Mouse (Mus musculus) splenic B cell, adult 2 months (primary cell): ENCODE data around the gene Rasa3.

Source experiments
- DNase-seq: peaks from one replicate; pipeline ENCODE4 v3.0.0-alpha.2; 2011; ENCODE audit warnings: low read depth, low spot score
- H3K27me3 ChIP-seq: 2 replicates; pipeline ENCODE4 v1.6.1; 2012; ENCODE audit warnings: mild to moderate bottlenecking, low read length, moderate library complexity, mixed read lengths; ENCODE audit not compliant: control insufficient read depth, poor library complexity, insufficient read depth, severe bottlenecking
- H3K36me3 ChIP-seq: 2 replicates; pipeline ENCODE4 v1.6.1; 2012; ENCODE audit warnings: mild to moderate bottlenecking, low read length, moderate library complexity, mixed read lengths; ENCODE audit not compliant: control insufficient read depth, poor library complexity, insufficient read depth, severe bottlenecking

Rasa3 gene

DNA sequence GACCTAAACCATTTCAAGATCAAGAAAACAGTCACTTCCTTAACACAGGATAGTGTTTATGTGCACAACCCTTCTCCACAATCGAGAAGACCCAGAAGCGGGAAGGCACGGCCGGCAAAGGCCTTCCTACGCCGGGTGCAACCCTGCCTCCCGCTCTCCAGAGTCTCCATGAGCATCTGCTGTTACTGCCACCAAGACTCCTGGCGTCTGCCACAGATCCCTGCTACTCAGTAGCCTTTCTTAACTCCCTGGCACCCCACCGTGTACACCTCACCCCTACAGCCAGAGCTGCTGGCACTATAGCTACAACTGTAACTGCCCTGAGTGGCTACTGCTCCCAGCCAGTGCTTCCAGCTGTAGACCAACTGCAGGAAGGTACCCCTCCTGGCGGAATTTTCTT, 51.3 kb downstream of the Rasa3 start:
- peaks cover 11% of the 10 kb centered on the region for H3K36me3 ChIP-seq
- no peak for DNase-seq
- no peaks in the 10 kb centered on the region for H3K27me3 ChIP-seq

DNA sequence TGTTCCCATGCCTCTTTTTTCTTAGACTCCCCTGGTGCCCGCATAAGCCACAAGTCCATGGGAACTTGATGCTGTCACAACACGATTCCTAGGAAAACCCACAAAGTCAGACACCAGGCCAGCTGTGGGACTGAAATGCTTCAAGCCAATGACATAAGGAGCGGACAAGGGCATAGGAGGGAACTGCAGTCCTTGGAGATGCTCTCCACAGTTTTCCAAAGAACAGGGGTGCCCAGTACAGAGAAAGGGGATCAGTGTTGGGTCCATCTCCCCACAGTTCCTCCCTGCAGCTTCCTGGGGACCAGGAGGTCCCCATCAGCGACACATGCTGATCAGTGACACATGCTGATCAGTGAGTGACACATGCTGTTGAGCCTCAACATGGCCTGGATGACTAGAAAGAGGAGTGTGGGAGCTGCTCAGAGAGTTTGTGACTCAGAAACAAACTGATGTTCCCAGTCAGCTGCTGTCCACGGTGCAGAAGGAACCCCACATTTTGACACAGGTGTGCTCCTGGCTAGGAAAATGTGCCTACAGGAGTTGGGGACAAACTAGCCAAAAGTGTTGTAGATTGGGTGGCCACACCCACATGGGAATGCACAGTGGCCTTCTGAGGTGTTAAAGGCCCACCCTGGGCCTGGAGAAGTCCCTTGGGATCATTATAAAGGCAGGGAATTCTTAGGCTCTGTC, 52.0 kb downstream of the Rasa3 start:
- no peak for DNase-seq
- Histone ChIP-seq H3K36me3 (peaks cover 8% of the 10 kb centered on the region), H3K27me3 (no peaks in the 10 kb centered on the region)

GRCm38 (mm10) chr8:13624863-13625262, 52.5 kb downstream of the Rasa3 start:
- Histone ChIP-seq H3K36me3 (peaks cover 7% of the 10 kb centered on the region), H3K27me3 (no peaks in the 10 kb centered on the region)
- no peak for DNase-seq

DNA sequence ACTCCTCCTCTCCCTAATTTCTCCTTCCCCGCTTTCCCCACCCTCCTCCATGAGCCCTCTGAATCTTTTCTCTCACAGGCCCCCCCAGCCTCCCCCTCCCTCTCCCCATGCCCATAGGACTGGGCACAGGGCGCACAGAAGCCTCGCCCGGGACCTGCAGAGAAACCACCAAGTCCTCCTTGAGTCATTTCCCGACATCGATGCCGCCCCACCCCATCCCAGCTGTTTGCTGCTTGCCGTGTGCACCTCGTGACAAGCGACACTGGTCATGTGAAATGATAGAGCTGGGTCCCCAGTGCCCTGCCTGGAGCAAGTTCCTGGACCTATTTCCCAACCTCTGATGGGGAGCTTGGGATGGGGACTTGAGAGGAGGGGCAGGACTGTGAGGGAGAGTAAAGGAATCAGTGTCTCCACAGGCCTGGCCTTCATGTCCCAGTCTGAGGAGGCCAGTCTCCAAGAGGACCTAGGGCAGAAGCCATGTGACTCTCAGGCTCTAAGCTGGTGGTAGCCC, 53.4 kb downstream of the Rasa3 start:
- peak; percentile 42 for DNase-seq
- H3K27me3 ChIP-seq = no peaks in the 10 kb centered on the region
- peaks cover 4% of the 10 kb centered on the region for H3K36me3 ChIP-seq

DNA sequence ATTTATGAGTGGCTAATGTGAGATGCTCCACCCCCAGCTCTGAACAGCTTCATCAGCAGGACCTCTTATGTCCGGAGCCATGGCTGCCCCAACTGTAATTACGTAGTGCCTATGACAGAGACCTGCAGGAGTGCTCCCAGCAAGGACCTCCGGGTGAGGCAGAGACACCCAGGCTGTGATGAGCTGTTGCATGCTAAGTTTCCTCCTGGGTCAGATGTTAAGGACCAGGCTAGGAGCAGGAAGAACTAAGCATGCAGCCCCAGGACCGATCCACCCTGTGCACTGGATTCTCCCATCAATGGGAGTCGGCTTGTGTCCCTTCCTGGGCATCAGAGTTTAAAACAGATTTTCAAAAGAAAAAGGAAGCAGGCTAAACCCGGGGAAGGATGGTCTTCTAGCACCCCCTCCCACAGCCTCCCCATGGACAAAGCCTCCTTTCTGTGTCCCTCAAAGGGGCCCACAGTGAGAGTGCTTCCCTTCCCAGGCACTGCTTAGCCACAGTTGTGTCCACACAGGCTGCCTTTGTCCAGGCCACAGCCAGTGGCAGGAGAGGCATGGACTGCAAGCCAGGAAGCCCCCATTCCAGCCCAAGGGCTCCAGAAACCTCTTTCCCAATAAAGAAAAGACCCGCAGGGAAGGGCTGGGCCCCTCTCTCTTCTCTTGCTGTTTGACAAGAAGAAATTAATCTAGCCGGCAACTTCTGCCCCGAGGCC, 54.2 kb downstream of the Rasa3 start:
- no peaks in the 10 kb centered on the region for H3K27me3 ChIP-seq
- no peak for DNase-seq
- H3K36me3 ChIP-seq = peaks cover 4% of the 10 kb centered on the region

DNA sequence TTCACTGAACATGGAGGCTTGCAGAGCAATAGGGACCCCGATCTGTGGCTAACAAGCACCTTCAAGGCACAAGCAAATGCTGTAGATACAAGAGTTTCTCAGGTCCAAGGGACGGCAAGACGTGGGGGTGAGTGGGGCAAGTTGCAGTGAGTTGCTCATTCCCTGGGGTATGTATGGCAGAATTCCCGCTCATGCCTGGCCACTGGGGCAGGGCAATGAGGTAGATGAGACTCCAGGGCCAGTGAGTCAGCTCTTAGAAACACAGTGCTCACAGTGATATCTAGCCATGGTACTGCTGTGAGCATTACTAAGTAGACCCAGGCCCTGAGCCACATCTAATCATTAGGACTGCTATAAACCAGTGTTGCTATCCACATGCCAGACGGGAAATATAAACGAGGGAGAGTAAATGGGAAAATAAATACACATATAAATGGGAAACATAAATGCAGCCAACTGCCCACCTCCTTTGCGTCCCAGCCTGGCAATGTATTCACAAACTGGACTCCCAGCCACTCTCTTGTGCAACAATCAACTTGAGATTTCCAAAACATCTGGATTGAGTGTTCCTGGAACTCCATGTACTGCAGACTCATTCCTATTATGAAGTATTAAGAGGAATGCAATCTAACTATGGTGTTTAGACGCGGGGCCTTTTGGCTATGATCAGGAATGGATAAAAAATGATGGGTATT, 57.0 kb downstream of the Rasa3 start:
- DNase-seq = no peak
- Histone ChIP-seq H3K27me3 (no peaks in the 10 kb centered on the region), H3K36me3 (no peaks in the 10 kb centered on the region; the same call in 1 of the 2 replicates)

GRCm38 (mm10) chr8:13616831-13617505, 60.4 kb downstream of the Rasa3 start:
- peaks cover 16% of the 10 kb centered on the region for H3K36me3 ChIP-seq
- DNase-seq = no peak
- H3K27me3 ChIP-seq = no peaks in the 10 kb centered on the region

DNA sequence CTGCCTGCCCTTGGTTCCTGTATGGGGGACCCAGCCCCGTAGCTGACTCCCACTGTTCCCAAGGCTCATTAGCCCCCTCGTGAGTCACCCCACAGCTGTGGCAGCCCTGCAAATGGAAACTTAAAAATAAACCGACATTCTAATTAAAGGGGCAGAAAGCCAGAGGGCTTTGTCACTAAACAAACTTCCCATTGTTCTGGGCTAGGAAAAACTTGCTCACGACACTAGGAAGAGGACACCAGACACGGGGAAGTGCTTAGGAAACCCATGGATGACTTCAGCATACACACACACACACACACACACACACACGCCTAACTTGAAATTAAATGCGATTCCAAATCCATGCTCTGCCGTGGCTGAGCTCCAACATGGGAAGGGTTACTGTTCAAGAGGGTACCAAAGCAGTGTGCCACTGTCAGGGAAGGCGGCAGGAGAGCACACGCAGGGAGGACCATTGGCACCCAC, 62.4 kb downstream of the Rasa3 start:
- DNase-seq = no peak
- Histone ChIP-seq H3K36me3 (peaks cover 28% of the 10 kb centered on the region), H3K27me3 (no peaks in the 10 kb centered on the region)

DNA sequence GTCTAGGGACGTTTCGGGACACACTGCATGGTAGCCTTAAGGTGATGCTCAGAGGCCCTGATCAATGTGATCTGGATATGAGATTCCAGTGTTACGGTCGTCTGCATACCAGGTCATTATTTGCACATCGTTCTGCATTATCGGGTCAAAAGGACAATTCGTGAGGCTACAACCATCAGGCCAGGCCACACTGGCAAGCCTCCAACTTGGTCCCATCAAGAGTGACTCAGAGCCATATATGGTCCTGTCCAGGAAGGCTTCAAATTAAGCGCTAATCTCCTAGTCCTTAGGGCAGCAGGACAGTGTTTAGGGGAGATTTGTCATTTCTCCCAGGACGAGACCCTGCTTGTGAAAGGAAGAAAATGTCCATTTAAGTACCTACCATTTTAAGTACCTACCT, 63.3 kb downstream of the Rasa3 start:
- no peaks in the 10 kb centered on the region for H3K27me3 ChIP-seq
- H3K36me3 ChIP-seq = peaks cover 30% of the 10 kb centered on the region
- no peak for DNase-seq

- DNase-seq = no peak
- Histone ChIP-seq H3K36me3 (peaks cover 36% of the 10 kb centered on the region), H3K27me3 (no peaks in the 10 kb centered on the region)
These were observed 65.7 kb downstream of the Rasa3 start for GRCm38 (mm10) chr8:13611702-13612101.

GRCm38 (mm10) chr8:13609971-13610370, 67.4 kb downstream of the Rasa3 start:
- Histone ChIP-seq H3K36me3 (peaks cover 38% of the 10 kb centered on the region), H3K27me3 (no peaks in the 10 kb centered on the region)
- no peak for DNase-seq

GRCm38 (mm10) chr8:13608946-13609345, 68.5 kb downstream of the Rasa3 start:
- peaks cover 36% of the 10 kb centered on the region for H3K36me3 ChIP-seq
- no peak for DNase-seq

DNA sequence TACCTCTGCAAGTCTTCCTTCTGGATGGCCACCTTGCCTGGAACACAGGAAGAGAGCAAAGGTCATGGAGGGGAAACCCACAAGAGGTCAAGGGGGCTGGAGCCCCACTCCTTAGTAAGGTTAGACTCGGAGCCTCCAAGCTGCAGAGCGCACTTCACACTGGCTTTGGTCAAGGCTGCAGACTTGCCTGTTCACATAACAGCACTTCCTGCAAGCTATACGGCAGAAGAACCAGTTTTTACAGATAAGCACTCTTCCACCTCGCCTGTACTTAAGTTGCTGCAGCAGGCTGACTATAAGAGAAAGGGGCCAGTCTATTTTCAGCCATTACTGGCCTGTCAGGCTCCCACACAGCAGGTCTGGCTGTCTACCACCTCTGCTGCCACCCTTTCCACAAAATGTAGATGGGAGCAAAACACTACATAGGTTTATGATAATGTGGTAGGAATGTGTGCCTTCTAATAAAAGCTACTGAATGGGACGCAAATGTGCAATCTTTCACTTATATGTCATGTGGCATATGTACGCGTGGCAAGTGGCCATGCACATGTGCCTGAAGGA, 71.4 kb downstream of the Rasa3 start:
- H3K36me3 ChIP-seq = peaks cover 19% of the 10 kb centered on the region
- no peak for DNase-seq
- H3K27me3 ChIP-seq = no peaks in the 10 kb centered on the region

More at GRCm38 (mm10) chr8:13608946-13609345, 68.5 kb downstream of the Rasa3 start:
- no peaks in the 10 kb centered on the region for H3K27me3 ChIP-seq

DNA sequence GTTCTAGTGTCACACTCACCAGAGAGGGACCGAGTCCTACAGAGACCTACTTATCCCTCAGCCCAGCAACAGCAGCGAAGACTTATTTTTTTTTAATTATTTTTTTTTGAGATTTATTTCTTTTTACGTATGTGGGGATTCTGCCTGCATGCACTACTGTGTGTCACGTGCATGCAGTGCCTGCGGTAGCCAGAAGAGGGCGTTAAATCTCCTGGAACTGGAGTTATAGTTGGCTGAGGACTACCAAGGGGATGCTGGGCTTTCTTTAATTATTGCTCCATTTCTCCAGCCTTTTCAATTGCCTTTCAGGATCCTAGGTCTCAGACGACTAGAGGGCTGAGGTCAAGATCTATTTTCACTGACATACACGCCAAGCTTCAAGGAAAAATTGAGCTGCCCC, 74.8 kb downstream of the Rasa3 start:
- peaks cover 5% of the 10 kb centered on the region for H3K36me3 ChIP-seq
- H3K27me3 ChIP-seq = no peaks in the 10 kb centered on the region
- peak; percentile 57 for DNase-seq
